Mouse (Mus musculus) ES-E14 (cell line): ENCODE results near the gene Tmem52b. TPM values are rescaled to one million over a fixed set of nuclear protein-coding genes. Genes with fewer than 3 reads are reported as not detected.

Experiments used
- DNase-seq: peaks from one replicate; pipeline ENCODE4 v3.0.0-alpha.2; 2013; ENCODE audit warnings: low read depth, low spot score
- H3K27ac ChIP-seq: 2 replicates; pipeline ENCODE4 v1.5.1; 2012; ENCODE audit warnings: low read depth, mild to moderate bottlenecking, low read length, moderate library complexity, mixed read lengths; ENCODE audit not compliant: poor library complexity, insufficient read depth, severe bottlenecking
- H3K36me3 ChIP-seq: 2 replicates; pipeline ENCODE4 v1.6.1; 2012; ENCODE audit warnings: mild to moderate bottlenecking, low read length, moderate library complexity, mixed read lengths; ENCODE audit not compliant: control insufficient read depth, poor library complexity, insufficient read depth, severe bottlenecking
- H3K4me1 ChIP-seq, 2 experiments: fragments of 150-350 bp in 1 of 2; sonication (generic) in 1 of 2; 2 replicates each; pipeline ENCODE4 v1.6.1; 2012; ENCODE audit warnings: low read length in 2 of 2, mild to moderate bottlenecking in 1 of 2, mixed read lengths in 1 of 2; ENCODE audit not compliant: control insufficient read depth in 2 of 2, insufficient read depth in 2 of 2, poor library complexity in 1 of 2
- H3K4me3 ChIP-seq, 2 experiments: fragments of 150-350 bp in 1 of 2; sonication (generic) in 1 of 2; 2 replicates each; pipeline ENCODE4 v1.5.1; 2012; ENCODE audit warnings: low read length in 2 of 2, low read depth in 1 of 2, mild to moderate bottlenecking in 1 of 2, mixed read lengths in 1 of 2; ENCODE audit not compliant: insufficient read depth in 1 of 2, poor library complexity in 1 of 2, severe bottlenecking in 1 of 2
- H3K9ac ChIP-seq: 2 replicates; pipeline ENCODE4 v1.6.1; 2012; ENCODE audit warnings: low read depth, mild to moderate bottlenecking, low read length, mixed read lengths; ENCODE audit not compliant: poor library complexity, insufficient read depth, severe bottlenecking
- H3K9me3 ChIP-seq: fragments of 150-350 bp; sonication (generic); 2 replicates; pipeline ENCODE4 v1.6.1; 2012; ENCODE audit warnings: low read depth, mild to moderate bottlenecking, low read length; ENCODE audit not compliant: control insufficient read depth, insufficient read depth
- CHD2 ChIP-seq: IDR thresholded peaks from 2 replicates; pipeline ENCODE4 v1.6.1; 2014; ENCODE audit warnings: mild to moderate bottlenecking, low read depth, low read length, inconsistent platforms
- HCFC1 ChIP-seq: IDR thresholded peaks from 2 replicates; pipeline ENCODE4 v1.6.1; 2012; ENCODE audit warnings: low read length, inconsistent platforms, borderline replicate concordance; ENCODE audit not compliant: insufficient read depth
- MAFK ChIP-seq: IDR thresholded peaks from 2 replicates; pipeline ENCODE4 v1.6.1; 2014; ENCODE audit warnings: mild to moderate bottlenecking, low read depth, low read length, inconsistent platforms; ENCODE audit not compliant: insufficient read depth
- ZC3H11A ChIP-seq: IDR thresholded peaks from 2 replicates; pipeline ENCODE4 v1.6.1; 2012; ENCODE audit warnings: low read depth, mild to moderate bottlenecking, inconsistent platforms, low read length, borderline replicate concordance
- ZNF384 ChIP-seq: IDR thresholded peaks from 2 replicates; pipeline ENCODE4 v1.6.1; 2012; ENCODE audit warnings: low read depth, low read length, inconsistent platforms
- in situ Hi-C, 2 experiments: fragments of 600-800 bp; cut with MboI; formaldehyde crosslinking; loops; one replicate each; pipeline ENCODE4 v1.15.1; 2025; ENCODE audit warnings: low sequenced_read_pairs in 2 of 2, inconsistent platforms in 1 of 2; ENCODE audit not compliant: unreplicated experiment in 2 of 2
- total RNA-seq: library from RNA; depleted of rRNA; stranded (reverse); fragments of 300-350 nt; gene quantifications from 2 replicates; pipeline ENCODE4 v1.2.3, GENCODE M21; 2012

The Tmem52b gene
- total RNA-seq, 1 experiment = not detected

- no peaks in the 10 kb centered on the region for H3K36me3 ChIP-seq
- no peak for DNase-seq
- TF ChIP-seq ZNF384 (no peak), ZC3H11A (no peak), CHD2 (no peak), MAFK (no peak), HCFC1 (no peak)
- H3K27ac ChIP-seq = no peak overlapping the region
- in situ Hi-C loops = no loop called here
- no peaks in the 10 kb centered on the region for H3K4me1 ChIP-seq
- no peaks in the 10 kb centered on the region for H3K9me3 ChIP-seq
- H3K4me3 ChIP-seq = no peak overlapping the region
- H3K9ac ChIP-seq = no peak overlapping the region
Measured at GRCm38 (mm10) chr6:129514376-129514775, 2.0 kb downstream of the Tmem52b start.

GRCm38 (mm10) chr6:129515068-129515467 is 2.7 kb downstream of the Tmem52b start:
- Histone ChIP-seq H3K4me1 (no peaks in the 10 kb centered on the region), H3K27ac (no peak overlapping the region), H3K4me3 (no peak overlapping the region), H3K36me3 (no peaks in the 10 kb centered on the region), H3K9ac (no peak overlapping the region), H3K9me3 (no peaks in the 10 kb centered on the region)
- in situ Hi-C loops = no loop called here
- no peak for DNase-seq
- TF ChIP-seq ZC3H11A = no peak
- TF ChIP-seq MAFK = no peak
- TF ChIP-seq HCFC1 = no peak

- H3K4me3 ChIP-seq = no peak overlapping the region
- no peaks in the 10 kb centered on the region for H3K9me3 ChIP-seq
- no peak overlapping the region for H3K9ac ChIP-seq
- no peaks in the 10 kb centered on the region for H3K4me1 ChIP-seq
- no peaks in the 10 kb centered on the region for H3K36me3 ChIP-seq
- TF ChIP-seq MAFK (no peak), HCFC1 (no peak), CHD2 (no peak), ZNF384 (no peak), ZC3H11A (no peak)
- H3K27ac ChIP-seq = no peak overlapping the region
- in situ Hi-C loops = no loop called here
- no peak for DNase-seq
Measured at GRCm38 (mm10) chr6:129516388-129516787, 4.0 kb downstream of the Tmem52b start.

- Histone ChIP-seq H3K9me3 (no peaks in the 10 kb centered on the region), H3K4me3 (no peak overlapping the region), H3K27ac (no peak overlapping the region), H3K9ac (no peak overlapping the region), H3K36me3 (no peaks in the 10 kb centered on the region), H3K4me1 (no peaks in the 10 kb centered on the region)
- no peak for TF ChIP-seq ZC3H11A
- no peak for TF ChIP-seq MAFK
- TF ChIP-seq CHD2 = no peak
- TF ChIP-seq HCFC1 = no peak
- TF ChIP-seq ZNF384 = no peak
- in situ Hi-C loops = no loop called here
- DNase-seq = no peak
Measured at GRCm38 (mm10) chr6:129517752-129518408, 5.5 kb downstream of the Tmem52b start.

- Histone ChIP-seq H3K9ac (no peak overlapping the region), H3K4me3 (no peak overlapping the region), H3K36me3 (no peaks in the 10 kb centered on the region), H3K4me1 (no peaks in the 10 kb centered on the region), H3K27ac (no peak overlapping the region), H3K9me3 (no peaks in the 10 kb centered on the region)
- TF ChIP-seq CHD2 (no peak), ZNF384 (no peak), ZC3H11A (no peak), HCFC1 (no peak), MAFK (no peak)
- in situ Hi-C loops = no loop called here
- no peak for DNase-seq
Measured at GRCm38 (mm10) chr6:129526069-129526468, 13.7 kb downstream of the Tmem52b start.
